Mouse (Mus musculus) hindbrain, embryonic 11.5 days (tissue): ENCODE results near the gene Taf3. TPM values are rescaled to one million over a fixed set of nuclear protein-coding genes. Genes with fewer than 3 reads are reported as not detected.
A peak's percentile ranks its signal among the peaks of the same experiment; 100 is the strongest.

Experiments used
- ATAC-seq: fragments of 200-750 bp; cut with Nextera tagmentation; 2 replicates; pipeline ENCODE4 v1.8.0; 2017; ENCODE audit warnings: mild to moderate bottlenecking, moderate TSS enrichment, moderate library complexity; ENCODE audit not compliant: low FRiP score
- DNase-seq: peaks from one replicate; pipeline ENCODE4 v3.0.0-alpha.2; 2015; ENCODE audit warnings: low spot score
- H3K27ac ChIP-seq: fragments of 300-500 bp; sonication (generic); 2 replicates; pipeline ENCODE4 v1.5.1; 2014; ENCODE audit warnings: mild to moderate bottlenecking, low read depth, low read length
- H3K27me3 ChIP-seq: fragments of 300-500 bp; sonication (generic); 2 replicates; pipeline ENCODE4 v1.6.1; 2014; ENCODE audit warnings: mild to moderate bottlenecking, low read length, moderate library complexity, mixed read lengths; ENCODE audit not compliant: control insufficient read depth, insufficient read depth
- H3K36me3 ChIP-seq: fragments of 300-500 bp; sonication (generic); 2 replicates; pipeline ENCODE4 v1.6.1; 2014; ENCODE audit warnings: mild to moderate bottlenecking, low read length, moderate library complexity, mixed read lengths; ENCODE audit not compliant: control insufficient read depth, insufficient read depth
- H3K4me1 ChIP-seq: fragments of 300-500 bp; sonication (generic); replicated peaks from 2 replicates; pipeline ENCODE4 v1.6.1; 2014; ENCODE audit warnings: low read length, mixed read lengths; ENCODE audit not compliant: control insufficient read depth, insufficient read depth
- H3K4me2 ChIP-seq: fragments of 300-500 bp; sonication (generic); replicated peaks from 2 replicates; pipeline ENCODE4 v1.6.1; 2014; ENCODE audit warnings: mild to moderate bottlenecking, low read depth, low read length
- H3K4me3 ChIP-seq: fragments of 300-500 bp; sonication (generic); 2 replicates; pipeline ENCODE4 v1.5.1; 2014; ENCODE audit warnings: low read depth, low read length
- H3K9ac ChIP-seq: fragments of 300-500 bp; sonication (generic); 2 replicates; pipeline ENCODE4 v1.6.1; 2014; ENCODE audit warnings: low read depth, low read length
- H3K9me3 ChIP-seq: fragments of 300-500 bp; sonication (generic); 2 replicates; pipeline ENCODE4 v1.6.1; 2016; ENCODE audit warnings: low read length; ENCODE audit not compliant: control insufficient read depth
- WGBS: fragments of 180-500 bp; shearing (Covaris S2); extraction: QIAGEN DNeasy Blood & Tissue Kit; methylation state at CpG from one replicate; pipeline ENCODE4 v1.1.7; 2014; 5-methylcytosine and 5-hydroxymethylcytosine counted together
- polyA plus RNA-seq: library from polyadenylated mRNA; unstranded; fragments of >200 nt; fragmentation: Nextera tagmentation; extraction: Ambion mirVana; gene quantifications from 2 replicates; pipeline ENCODE4 v1.2.1, GENCODE M21; 2014

The Taf3 gene
- polyA plus RNA-seq, 1 experiment from 2014 or later = 18.9 TPM

- Histone ChIP-seq H3K9ac (no peak overlapping the region), H3K27ac (no peak overlapping the region), H3K27me3 (no peaks in the 10 kb centered on the region), H3K4me1 (no peaks in the 10 kb centered on the region), H3K36me3 (no peaks in the 10 kb centered on the region), H3K4me2 (no peak overlapping the region), H3K4me3 (no peak overlapping the region), H3K9me3 (no peaks in the 10 kb centered on the region)
- 94% methylated on average over 5 of the region's 5 CpGs for WGBS
- no peak for DNase-seq
- ATAC-seq = no peak
Observed at GRCm38 (mm10) chr2:10003358-10003757, 45.0 kb downstream of the Taf3 start.

- H3K9me3 ChIP-seq = no peaks in the 10 kb centered on the region
- WGBS = 81% methylated on average over 2 of the region's 2 CpGs
- no peaks in the 10 kb centered on the region for H3K36me3 ChIP-seq
- ATAC-seq (no peak), DNase-seq (no peak)
- no peaks in the 10 kb centered on the region for H3K27me3 ChIP-seq
- no peaks in the 10 kb centered on the region for H3K4me1 ChIP-seq
- no peak overlapping the region for H3K4me2 ChIP-seq
- no peak overlapping the region for H3K4me3 ChIP-seq
- no peak overlapping the region for H3K27ac ChIP-seq
- H3K9ac ChIP-seq = no peak overlapping the region
Observed at GRCm38 (mm10) chr2:10001591-10001990, 46.8 kb downstream of the Taf3 start.

- H3K4me3 ChIP-seq = no peak overlapping the region
- ATAC-seq = no peak
- no peak for DNase-seq
- no peak overlapping the region for H3K27ac ChIP-seq
- WGBS = 90% methylated on average over 7 of the region's 7 CpGs
- H3K9ac ChIP-seq = no peak overlapping the region
- no peaks in the 10 kb centered on the region for H3K36me3 ChIP-seq
- H3K27me3 ChIP-seq = no peaks in the 10 kb centered on the region
- no peak overlapping the region for H3K4me2 ChIP-seq
- H3K9me3 ChIP-seq = no peaks in the 10 kb centered on the region
- no peaks in the 10 kb centered on the region for H3K4me1 ChIP-seq
Observed at GRCm38 (mm10) chr2:9997535-9997934, 50.9 kb downstream of the Taf3 start.

- no peak overlapping the region for H3K4me2 ChIP-seq
- H3K27me3 ChIP-seq = no peaks in the 10 kb centered on the region
- WGBS = 81% methylated on average over 5 of the region's 5 CpGs
- H3K4me1 ChIP-seq = no peaks in the 10 kb centered on the region
- H3K27ac ChIP-seq = no peak overlapping the region
- no peak overlapping the region for H3K4me3 ChIP-seq
- ATAC-seq (no peak), DNase-seq (no peak)
- H3K9ac ChIP-seq = no peak overlapping the region
- H3K9me3 ChIP-seq = no peaks in the 10 kb centered on the region
- no peaks in the 10 kb centered on the region for H3K36me3 ChIP-seq
Observed at GRCm38 (mm10) chr2:9996111-9996510, 52.3 kb downstream of the Taf3 start.

- Histone ChIP-seq H3K4me1 (no peaks in the 10 kb centered on the region), H3K9me3 (no peaks in the 10 kb centered on the region), H3K36me3 (no peaks in the 10 kb centered on the region), H3K9ac (no peak overlapping the region), H3K4me2 (no peak overlapping the region), H3K27ac (no peak overlapping the region), H3K4me3 (no peak overlapping the region), H3K27me3 (no peaks in the 10 kb centered on the region)
- DNase-seq (no peak), ATAC-seq (no peak)
- WGBS = 61% methylated on average over 4 of the region's 4 CpGs
Observed at GRCm38 (mm10) chr2:9990690-9991229, 57.6 kb downstream of the Taf3 start.

- H3K27ac ChIP-seq = no peak overlapping the region
- H3K9ac ChIP-seq = no peak overlapping the region
- DNase-seq = no peak
- no peaks in the 10 kb centered on the region for H3K27me3 ChIP-seq
- no peak overlapping the region for H3K4me2 ChIP-seq
- no peaks in the 10 kb centered on the region for H3K4me1 ChIP-seq
- no peak for ATAC-seq
- 73% methylated on average over 17 of the region's 17 CpGs for WGBS
- no peaks in the 10 kb centered on the region for H3K36me3 ChIP-seq
- no peak overlapping the region for H3K4me3 ChIP-seq
- no peaks in the 10 kb centered on the region for H3K9me3 ChIP-seq
Observed at GRCm38 (mm10) chr2:9989649-9990547, 58.5 kb downstream of the Taf3 start.

- DNase-seq = no peak
- Histone ChIP-seq H3K27me3 (no peaks in the 10 kb centered on the region), H3K4me2 (no peak overlapping the region), H3K4me1 (no peaks in the 10 kb centered on the region), H3K4me3 (no peak overlapping the region), H3K9me3 (no peaks in the 10 kb centered on the region), H3K9ac (no peak overlapping the region), H3K27ac (no peak overlapping the region), H3K36me3 (no peaks in the 10 kb centered on the region)
- no peak for ATAC-seq
- WGBS = 88% methylated on average over 4 of the region's 4 CpGs
Observed at GRCm38 (mm10) chr2:9988290-9988689, 60.1 kb downstream of the Taf3 start.

- WGBS = 5% methylated on average over 6 of the region's 6 CpGs
- ATAC-seq = peak; percentile 75
Observed at GRCm38 (mm10) chr2:9985979-9986447, 62.4 kb downstream of the Taf3 start.

GRCm38 (mm10) chr2:9982446-9982845 lies 66.0 kb downstream of the Taf3 start:
- no peak for ATAC-seq
- H3K36me3 ChIP-seq = no peaks in the 10 kb centered on the region
- H3K27me3 ChIP-seq = no peaks in the 10 kb centered on the region
- no peak overlapping the region for H3K27ac ChIP-seq
- no peaks in the 10 kb centered on the region for H3K9me3 ChIP-seq
- 48% methylated on average over 5 of the region's 5 CpGs for WGBS
- DNase-seq = no peak
- H3K4me1 ChIP-seq = no peaks in the 10 kb centered on the region
- H3K9ac ChIP-seq = no peak overlapping the region
- no peak overlapping the region for H3K4me3 ChIP-seq
- no peak overlapping the region for H3K4me2 ChIP-seq

More at GRCm38 (mm10) chr2:9985979-9986447, 62.4 kb downstream of the Taf3 start:
- DNase-seq = peak; percentile 25
- no peaks in the 10 kb centered on the region for H3K27me3 ChIP-seq
- H3K4me2 ChIP-seq = no peak overlapping the region
- no peaks in the 10 kb centered on the region for H3K36me3 ChIP-seq
- H3K27ac ChIP-seq = no peak overlapping the region
- H3K4me3 ChIP-seq = no peak overlapping the region
- H3K9ac ChIP-seq = no peak overlapping the region
- no peaks in the 10 kb centered on the region for H3K9me3 ChIP-seq
- H3K4me1 ChIP-seq = no peaks in the 10 kb centered on the region
